Mouse (Mus musculus) forebrain, embryonic 10.5 days (tissue): ENCODE data around the gene Adarb2. TPM values are rescaled to one million over a fixed set of nuclear protein-coding genes. Genes with fewer than 3 reads are reported as not detected.
"Not testable (repeated sequence)": the region's sequence is repeated elsewhere in the genome, so short reads cannot be mapped to it uniquely, and the experiment has no call there.

Source experiments
- DNase-seq: peaks from one replicate; pipeline ENCODE4 v3.0.0-alpha.2; 2017; ENCODE audit warnings: low spot score; ENCODE audit errors: extremely low spot score
- H3K27ac ChIP-seq: fragments of 300-500 bp; sonication (generic); 2 replicates; pipeline ENCODE4 v1.5.1; 2016; ENCODE audit warnings: mild to moderate bottlenecking
- H3K27me3 ChIP-seq: fragments of 300-500 bp; sonication (generic); 2 replicates; pipeline ENCODE4 v1.6.1; 2016; ENCODE audit warnings: mild to moderate bottlenecking; ENCODE audit not compliant: poor library complexity, severe bottlenecking
- H3K36me3 ChIP-seq: fragments of 300-500 bp; sonication (generic); replicated peaks from 2 replicates; pipeline ENCODE4 v1.6.1; 2016; ENCODE audit warnings: mild to moderate bottlenecking, moderate library complexity
- H3K4me1 ChIP-seq: fragments of 300-500 bp; sonication (generic); 2 replicates; pipeline ENCODE4 v1.6.1; 2016
- H3K4me3 ChIP-seq: fragments of 300-500 bp; sonication (generic); 2 replicates; pipeline ENCODE4 v1.5.1; 2016; ENCODE audit warnings: mild to moderate bottlenecking, moderate library complexity
- H3K9me3 ChIP-seq: fragments of 300-500 bp; sonication (generic); 2 replicates; pipeline ENCODE4 v1.6.1; 2016; ENCODE audit warnings: mild to moderate bottlenecking, moderate library complexity
- WGBS: fragments of 180-500 bp; shearing (Covaris S2); methylation state at CpG from one replicate; pipeline ENCODE4 v1.1.7; 2016; 5-methylcytosine and 5-hydroxymethylcytosine counted together
- polyA plus RNA-seq: library from polyadenylated mRNA; unstranded; fragments of >200 nt; fragmentation: Nextera tagmentation; extraction: Ambion mirVana; gene quantifications from 2 replicates; pipeline ENCODE4 v1.2.1, GENCODE M21; 2016

The Adarb2 gene
- polyA plus RNA-seq, 1 experiment from 2014 or later: 2.3 TPM

- H3K4me1 ChIP-seq: no peaks in the 10 kb centered on the region
- H3K27ac ChIP-seq: no peak overlapping the region
- H3K4me3 ChIP-seq: no peak overlapping the region
- H3K9me3 ChIP-seq: no peaks in the 10 kb centered on the region
- DNase-seq: no peak
- 84% methylated on average over 4 of the region's 4 CpGs for WGBS
- no peaks in the 10 kb centered on the region for H3K27me3 ChIP-seq
- no peaks in the 10 kb centered on the region for H3K36me3 ChIP-seq
Measured at GRCm38 (mm10) chr13:8596977-8597646, 394.4 kb downstream of the Adarb2 start.

- Histone ChIP-seq H3K4me1 (no peaks in the 10 kb centered on the region), H3K36me3 (no peaks in the 10 kb centered on the region), H3K27ac (no peak overlapping the region), H3K9me3 (no peaks in the 10 kb centered on the region), H3K4me3 (no peak overlapping the region), H3K27me3 (no peaks in the 10 kb centered on the region)
- no peak for DNase-seq
- WGBS: 94% methylated on average over 6 of the region's 6 CpGs
Measured at GRCm38 (mm10) chr13:8597647-8598017, 395.0 kb downstream of the Adarb2 start.

GRCm38 (mm10) chr13:8605645-8606044 lies 403.0 kb downstream of the Adarb2 start:
- Histone ChIP-seq H3K27me3 (no peaks in the 10 kb centered on the region), H3K4me3 (no peak overlapping the region), H3K4me1 (no peaks in the 10 kb centered on the region), H3K36me3 (no peaks in the 10 kb centered on the region), H3K27ac (no peak overlapping the region), H3K9me3 (no peaks in the 10 kb centered on the region)
- DNase-seq: no peak
- WGBS: 91% methylated on average over 2 of the region's 2 CpGs

GRCm38 (mm10) chr13:8608040-8608439 lies 405.4 kb downstream of the Adarb2 start:
- 91% methylated on average over 12 of the region's 12 CpGs for WGBS
- Histone ChIP-seq H3K4me1 (no peaks in the 10 kb centered on the region), H3K27me3 (no peaks in the 10 kb centered on the region), H3K27ac (no peak overlapping the region), H3K36me3 (no peaks in the 10 kb centered on the region), H3K4me3 (no peak overlapping the region), H3K9me3 (no peaks in the 10 kb centered on the region)
- no peak for DNase-seq

GRCm38 (mm10) chr13:8608918-8609317 lies 406.3 kb downstream of the Adarb2 start:
- H3K27ac ChIP-seq, DNase-seq, H3K36me3 ChIP-seq, H3K27me3 ChIP-seq, H3K4me1 ChIP-seq, H3K9me3 ChIP-seq, H3K4me3 ChIP-seq: not testable (repeated sequence)
- WGBS: 91% methylated on average over 6 of the region's 6 CpGs

- Histone ChIP-seq H3K9me3 (no peaks in the 10 kb centered on the region), H3K4me3 (no peak overlapping the region), H3K4me1 (no peaks in the 10 kb centered on the region), H3K27me3 (no peaks in the 10 kb centered on the region), H3K27ac (no peak overlapping the region), H3K36me3 (no peaks in the 10 kb centered on the region)
- 91% methylated on average over 8 of the region's 8 CpGs for WGBS
- no peak for DNase-seq
Measured at GRCm38 (mm10) chr13:8610956-8611355, 408.3 kb downstream of the Adarb2 start.

GRCm38 (mm10) chr13:8612618-8613391 lies 410.1 kb downstream of the Adarb2 start:
- no peak for DNase-seq
- no peaks in the 10 kb centered on the region for H3K9me3 ChIP-seq
- H3K4me1 ChIP-seq: no peaks in the 10 kb centered on the region
- H3K27me3 ChIP-seq: no peaks in the 10 kb centered on the region
- WGBS: 77% methylated on average over 14 of the region's 14 CpGs
- no peak overlapping the region for H3K4me3 ChIP-seq
- H3K27ac ChIP-seq: no peak overlapping the region
- H3K36me3 ChIP-seq: no peaks in the 10 kb centered on the region

- 89% methylated on average over 1 of the region's 1 CpGs for WGBS
- no peaks in the 10 kb centered on the region for H3K27me3 ChIP-seq
Measured at GRCm38 (mm10) chr13:8616685-8617084, 414.0 kb downstream of the Adarb2 start.

GRCm38 (mm10) chr13:8622263-8622662 lies 419.6 kb downstream of the Adarb2 start:
- 86% methylated on average over 2 of the region's 2 CpGs for WGBS

More at GRCm38 (mm10) chr13:8616685-8617084, 414.0 kb downstream of the Adarb2 start:
- Histone ChIP-seq H3K4me1 (no peaks in the 10 kb centered on the region), H3K4me3 (no peak overlapping the region), H3K36me3 (no peaks in the 10 kb centered on the region), H3K27ac (no peak overlapping the region), H3K9me3 (no peaks in the 10 kb centered on the region)
- no peak for DNase-seq

GRCm38 (mm10) chr13:8629565-8629964 lies 426.9 kb downstream of the Adarb2 start:
- Histone ChIP-seq H3K36me3 (no peaks in the 10 kb centered on the region), H3K27ac (no peak overlapping the region), H3K9me3 (no peaks in the 10 kb centered on the region), H3K27me3 (no peaks in the 10 kb centered on the region), H3K4me1 (peaks cover 13% of the 10 kb centered on the region; the same call in 1 of the 2 replicates), H3K4me3 (no peak overlapping the region)
- WGBS: 87% methylated on average over 6 of the region's 6 CpGs
- no peak for DNase-seq

More at GRCm38 (mm10) chr13:8622263-8622662, 419.6 kb downstream of the Adarb2 start:
- no peaks in the 10 kb centered on the region for H3K36me3 ChIP-seq
- H3K4me1 ChIP-seq: no peaks in the 10 kb centered on the region
- H3K9me3 ChIP-seq: no peaks in the 10 kb centered on the region
- H3K27ac ChIP-seq: no peak overlapping the region
- DNase-seq: no peak
- no peaks in the 10 kb centered on the region for H3K27me3 ChIP-seq
- no peak overlapping the region for H3K4me3 ChIP-seq

- WGBS: 78% methylated on average over 1 of the region's 1 CpGs
- no peaks in the 10 kb centered on the region for H3K9me3 ChIP-seq
- H3K4me3 ChIP-seq: no peak overlapping the region
- no peaks in the 10 kb centered on the region for H3K27me3 ChIP-seq
- DNase-seq: no peak
- peaks cover 13% of the 10 kb centered on the region; the same call in 1 of the 2 replicates for H3K4me1 ChIP-seq
- no peaks in the 10 kb centered on the region for H3K36me3 ChIP-seq
- H3K27ac ChIP-seq: no peak overlapping the region
Measured at GRCm38 (mm10) chr13:8631618-8632017, 429.0 kb downstream of the Adarb2 start.

GRCm38 (mm10) chr13:8632072-8632471 lies 429.4 kb downstream of the Adarb2 start:
- Histone ChIP-seq H3K9me3 (no peaks in the 10 kb centered on the region), H3K27ac (no peak overlapping the region), H3K36me3 (no peaks in the 10 kb centered on the region), H3K4me1 (peaks cover 13% of the 10 kb centered on the region; the same call in 1 of the 2 replicates), H3K4me3 (no peak overlapping the region), H3K27me3 (no peaks in the 10 kb centered on the region)
- no peak for DNase-seq
- WGBS: 73% methylated on average over 5 of the region's 5 CpGs
